Mouse (Mus musculus): Measurements from ENCODE around the gene Pafah1b2. TPM values are rescaled to one million over a fixed set of nuclear protein-coding genes. Genes with fewer than 3 reads are reported as not detected.

Pafah1b2 gene
- polyA plus RNA-seq, 1 experiment, result 76.6 TPM

DNA sequence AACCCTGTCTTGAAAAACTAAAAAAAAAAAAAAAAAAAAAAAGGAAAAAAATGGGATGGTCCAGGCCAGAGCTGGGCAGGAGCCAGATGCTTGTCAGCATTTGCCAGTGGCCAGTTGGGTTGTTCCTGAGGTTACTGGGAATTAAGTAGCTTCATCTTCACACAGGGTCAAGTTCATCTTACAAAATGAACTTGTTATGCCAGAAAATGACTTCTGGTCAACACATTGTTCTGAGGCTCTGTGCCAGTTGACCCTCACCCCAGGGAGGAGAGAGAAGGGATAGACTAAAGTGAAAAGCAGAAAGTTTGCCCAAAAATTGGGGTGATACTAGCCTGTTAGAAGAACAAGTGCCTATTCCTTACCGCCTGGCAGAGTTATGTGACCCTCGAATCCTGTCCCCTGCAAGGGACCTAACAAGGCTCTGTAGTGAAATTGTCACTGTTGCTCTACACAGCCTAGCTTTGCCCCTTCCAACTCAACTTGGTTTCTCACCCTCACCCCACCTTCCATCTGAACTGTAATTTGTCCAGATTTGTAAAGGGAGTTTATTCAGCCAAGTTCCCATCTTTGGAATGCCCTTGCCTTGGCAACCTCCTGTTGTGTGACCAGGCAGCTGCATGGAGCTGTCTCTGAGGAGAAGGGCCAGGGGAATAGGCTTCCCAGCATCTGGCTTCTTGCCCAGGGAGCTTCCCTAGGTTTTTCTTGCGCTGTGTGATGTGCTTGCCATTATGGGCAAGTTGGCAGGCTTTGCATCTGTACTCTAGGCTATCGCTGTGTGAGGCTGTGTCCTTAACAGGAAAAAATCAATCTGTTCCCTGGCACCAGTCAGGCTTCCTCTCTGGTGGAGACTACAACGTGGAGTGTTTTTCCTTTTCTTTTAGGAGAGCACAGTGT lies 95.2 kb downstream of the Pafah1b2 start:
- no peaks in the 10 kb centered on the region for H3K4me1 ChIP-seq (ENCODE audit: control insufficient read depth, insufficient read depth, low read length)
- peaks cover 3% of the 10 kb centered on the region; the same call in 1 of the 2 replicates for H3K36me3 ChIP-seq (ENCODE audit: control insufficient read depth, insufficient read depth, low read length, poor library complexity, severe bottlenecking)
- H3K9ac ChIP-seq (ENCODE audit: low read depth, poor library complexity, severe bottlenecking), result no peak overlapping the region
- H3K4me3 ChIP-seq (ENCODE audit: low read depth, low read length), result no peak overlapping the region
- H3K27me3 ChIP-seq (ENCODE audit: control insufficient read depth, insufficient read depth, low read length, poor library complexity, severe bottlenecking), result no peaks in the 10 kb centered on the region
- H3K27ac ChIP-seq (ENCODE audit: insufficient read depth, low read length), result no peak overlapping the region
- no peak for TF ChIP-seq EP300 (IDR thresholded peaks at IDR 0.05; ENCODE audit: insufficient read depth, low read depth, low read length)
- no peak for TF ChIP-seq CTCF (IDR thresholded peaks at IDR 0.05; ENCODE audit: low read depth, low read length)
- TF ChIP-seq POLR2A (IDR thresholded peaks at IDR 0.05; ENCODE audit: insufficient read depth, low read length), result no peak
- H3K9me3 ChIP-seq (replicated peaks; ENCODE audit: control insufficient read depth, insufficient read depth, low read length, poor library complexity, severe bottlenecking), result no peaks in the 10 kb centered on the region

DNA sequence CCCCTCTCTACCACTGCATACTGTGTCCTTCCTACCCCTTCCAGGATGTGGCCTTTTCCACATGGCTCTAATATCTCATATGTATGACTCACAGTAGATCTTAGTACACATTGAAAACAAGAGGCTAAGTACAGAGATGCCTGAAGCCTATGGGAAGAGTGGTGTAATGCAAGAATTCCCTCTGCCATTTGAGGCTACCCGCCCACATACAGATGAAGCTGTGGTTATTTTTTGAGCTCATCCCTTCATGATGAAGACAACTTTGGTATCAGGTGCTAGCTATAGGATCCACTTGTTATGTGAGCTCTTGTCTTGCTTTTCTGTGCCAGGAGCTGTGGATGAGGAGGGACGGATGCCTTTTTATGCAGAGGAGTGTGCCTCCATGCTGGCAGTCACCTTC lies 96.8 kb downstream of the Pafah1b2 start:
- no peaks in the 10 kb centered on the region for H3K27me3 ChIP-seq (ENCODE audit: control insufficient read depth, insufficient read depth, low read length, poor library complexity, severe bottlenecking)
- TF ChIP-seq EP300 (IDR thresholded peaks at IDR 0.05; ENCODE audit: insufficient read depth, low read depth, low read length) (no peak), POLR2A (IDR thresholded peaks at IDR 0.05; ENCODE audit: insufficient read depth, low read length) (no peak), CTCF (IDR thresholded peaks at IDR 0.05; ENCODE audit: low read depth, low read length) (no peak)
- no peak overlapping the region for H3K9ac ChIP-seq (ENCODE audit: low read depth, poor library complexity, severe bottlenecking)
- H3K27ac ChIP-seq (ENCODE audit: insufficient read depth, low read length), result no peak overlapping the region
- H3K9me3 ChIP-seq (replicated peaks; ENCODE audit: control insufficient read depth, insufficient read depth, low read length, poor library complexity, severe bottlenecking), result no peaks in the 10 kb centered on the region
- peaks cover 5% of the 10 kb centered on the region for H3K36me3 ChIP-seq (ENCODE audit: control insufficient read depth, insufficient read depth, low read length, poor library complexity, severe bottlenecking)
- H3K4me1 ChIP-seq (ENCODE audit: control insufficient read depth, insufficient read depth, low read length), result no peaks in the 10 kb centered on the region
- no peak overlapping the region for H3K4me3 ChIP-seq (ENCODE audit: low read depth, low read length)

Other genes with a start within 250 kb of the Pafah1b2 start
- 32.5 and 33.4 TPM in 2 replicates for gene Cep164, start 184.0 kb downstream of the Pafah1b2 start, polyA plus RNA-seq (2011; ENCODE audit: insufficient read depth, insufficient read length, low read depth, missing spikeins)
- gene Bace1, start 174.1 kb downstream of the Pafah1b2 start, polyA plus RNA-seq (2011; ENCODE audit: insufficient read depth, insufficient read length, low read depth, missing spikeins), result 14.3 and 18.8 TPM in 2 replicates
- 9.2 and 9.8 TPM in 2 replicates for gene Pcsk7, start 106.2 kb downstream of the Pafah1b2 start, polyA plus RNA-seq (2011; ENCODE audit: insufficient read depth, insufficient read length, low read depth, missing spikeins)
- gene Rnf214, start 105.8 kb downstream of the Pafah1b2 start, polyA plus RNA-seq (2011; ENCODE audit: insufficient read depth, insufficient read length, low read depth, missing spikeins), result 40.5 and 43.0 TPM in 2 replicates
- gene Tagln, start 76.6 kb downstream of the Pafah1b2 start, polyA plus RNA-seq (2011; ENCODE audit: insufficient read depth, insufficient read length, low read depth, missing spikeins), result 222 and 250 TPM in 2 replicates
- gene Sidt2, start 57.4 kb downstream of the Pafah1b2 start, polyA plus RNA-seq (2011; ENCODE audit: insufficient read depth, insufficient read length, low read depth, missing spikeins), result 89.9 and 93.6 TPM in 2 replicates
- gene Sik3, start 130 bp upstream of the Pafah1b2 start, polyA plus RNA-seq (2011; ENCODE audit: insufficient read depth, insufficient read length, low read depth, missing spikeins), result 23.2 and 28.1 TPM in 2 replicates
- gene Apoa1, start 215.9 kb upstream of the Pafah1b2 start, polyA plus RNA-seq (2011; ENCODE audit: insufficient read depth, insufficient read length, low read depth, missing spikeins), result not detected in 2 replicates
- not detected in 2 replicates for gene Apoc3, start 222.9 kb upstream of the Pafah1b2 start, polyA plus RNA-seq (2011; ENCODE audit: insufficient read depth, insufficient read length, low read depth, missing spikeins)
- not detected in 2 replicates for gene Apoa4, start 228.0 kb upstream of the Pafah1b2 start, polyA plus RNA-seq (2011; ENCODE audit: insufficient read depth, insufficient read length, low read depth, missing spikeins)